Comparison of ENCODE assay signal across 1 mouse cellular context in the genomic region with DNA sequence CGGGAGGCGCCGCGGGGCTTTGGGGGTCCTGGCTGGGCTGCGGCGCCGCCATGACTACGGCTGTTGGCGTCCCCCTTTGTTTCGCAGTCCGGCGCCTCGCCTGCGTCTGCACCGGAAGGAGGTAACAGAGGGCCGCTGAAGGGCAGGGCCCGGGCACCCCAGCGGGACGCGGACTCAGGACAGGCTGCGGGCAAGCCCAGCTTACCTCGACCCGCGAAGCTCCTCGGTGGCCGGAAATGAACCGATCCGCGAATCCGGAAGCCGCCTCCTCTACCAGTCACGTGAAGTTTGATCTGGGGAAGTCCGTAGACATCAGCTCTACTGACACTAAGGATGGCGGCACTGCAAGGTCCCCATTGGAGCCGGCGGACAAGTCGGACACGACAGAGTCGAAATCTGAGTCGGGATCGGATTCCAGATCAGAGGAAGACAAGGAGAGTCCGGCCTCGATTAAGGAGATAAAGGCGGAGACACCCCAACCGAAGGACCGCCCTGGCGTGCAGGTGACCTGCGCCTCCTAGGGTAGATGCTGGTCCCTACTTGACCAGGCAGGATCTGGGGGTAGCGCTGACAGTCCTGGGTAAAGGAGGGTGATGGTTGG.
A peak's percentile ranks its signal among the peaks of the same experiment; 100 is the strongest.
TF ChIP-seq lines count a peak whose summit lies in the region.

A gene (plus strand): TSS at position 3 of the 601 bp plus-strand sequence.
A gene (minus strand): TSS at position 408 of the 601 bp plus-strand sequence.

TF ChIP-seq in MEL, 35 proteins besides CTCF, POLR2A, EP300 and RAD21 (continued from another document):
- TF ChIP-seq MEF2A (IDR thresholded peaks at IDR 0.05; ENCODE audit: extremely low read depth, insufficient replicate concordance, low read depth, low read length, poor library complexity, severe bottlenecking): 0 out of 2 replicates have a peak, but pooled peaks have one; percentile 52
- peak; percentile 96 for TF ChIP-seq BHLHE40 (IDR thresholded peaks at IDR 0.05; ENCODE audit: borderline replicate concordance, low read depth, low read length)
- no peak for TF ChIP-seq ZC3H11A (IDR thresholded peaks at IDR 0.05; ENCODE audit: low read depth, low read length)
- peak; percentile 88 for TF ChIP-seq SIN3A (IDR thresholded peaks at IDR 0.05; ENCODE audit: low read length)
- no peak for TF ChIP-seq E2F4 (IDR thresholded peaks at IDR 0.05; ENCODE audit: borderline replicate concordance, low read depth, low read length)
- TF ChIP-seq USF1 (IDR thresholded peaks at IDR 0.05; ENCODE audit: low read depth, low read length): peak; percentile 97
- TF ChIP-seq KAT2A (conservative IDR thresholded peaks at IDR 0.05; ENCODE audit: low read depth, low read length): peak; percentile 48; the same call in 1 of the 2 replicates
- peak; percentile 83 for TF ChIP-seq HCFC1 (IDR thresholded peaks at IDR 0.05; ENCODE audit: low read depth, low read length)
- TF ChIP-seq ZMIZ1 (IDR thresholded peaks at IDR 0.05; ENCODE audit: low read depth, low read length): peak; percentile 89; the same call in 1 of the 2 replicates
- no peak for TF ChIP-seq JUND (IDR thresholded peaks at IDR 0.05; ENCODE audit: low read depth, low read length)
- peak; percentile 91 for TF ChIP-seq ELF1 (IDR thresholded peaks at IDR 0.05; ENCODE audit: low read depth, low read length)
- no peak for TF ChIP-seq UBTF (IDR thresholded peaks at IDR 0.05; ENCODE audit: borderline replicate concordance, insufficient read depth, low read depth, low read length)
- TF ChIP-seq MYB (IDR thresholded peaks at IDR 0.05; ENCODE audit: low read depth, low read length): no peak
- peak; percentile 73; the same call in 1 of the 2 replicates for TF ChIP-seq MYC (IDR thresholded peaks at IDR 0.05; ENCODE audit: low read depth, low read length)
- peak; percentile 55; the same call in 1 of the 2 replicates for TF ChIP-seq ETS1 (IDR thresholded peaks at IDR 0.05; ENCODE audit: low read depth, low read length)
- no peak for TF ChIP-seq GATA1 (IDR thresholded peaks at IDR 0.05; ENCODE audit: low read depth, low read length)
